Mouse (Mus musculus) layer of hippocampus, adult 18-20 months (tissue): Measurements from ENCODE around the gene Zfp946. TPM values are rescaled to one million over a fixed set of nuclear protein-coding genes. Genes with fewer than 3 reads are reported as not detected.
A peak's percentile ranks its signal among the peaks of the same experiment; 100 is the strongest.

Experiments
- DNase-seq, 2 experiments: peaks; one replicate each; pipeline ENCODE4 v3.0.0; 2022; ENCODE audit warnings: low spot score in 2 of 2
- long read RNA-seq: library from polyadenylated mRNA; stranded (forward); transcript quantifications from one replicate; pipeline ENCODE4 v2.0.0, GENCODE M21; 2021
- total RNA-seq, 2 experiments: library from RNA; stranded (reverse); gene quantifications; 2 replicates each; pipeline ENCODE4 v1.2.3; 2021

Gene Zfp946
- 10 to 100 TPM; 10.7 to 11.2 TPM for total RNA-seq
- long read RNA-seq, partial matches to known transcripts, result 1 of 11 reads
- long read RNA-seq, other reads (novel, unspliced or antisense), result 7 of 11 reads

DNA sequence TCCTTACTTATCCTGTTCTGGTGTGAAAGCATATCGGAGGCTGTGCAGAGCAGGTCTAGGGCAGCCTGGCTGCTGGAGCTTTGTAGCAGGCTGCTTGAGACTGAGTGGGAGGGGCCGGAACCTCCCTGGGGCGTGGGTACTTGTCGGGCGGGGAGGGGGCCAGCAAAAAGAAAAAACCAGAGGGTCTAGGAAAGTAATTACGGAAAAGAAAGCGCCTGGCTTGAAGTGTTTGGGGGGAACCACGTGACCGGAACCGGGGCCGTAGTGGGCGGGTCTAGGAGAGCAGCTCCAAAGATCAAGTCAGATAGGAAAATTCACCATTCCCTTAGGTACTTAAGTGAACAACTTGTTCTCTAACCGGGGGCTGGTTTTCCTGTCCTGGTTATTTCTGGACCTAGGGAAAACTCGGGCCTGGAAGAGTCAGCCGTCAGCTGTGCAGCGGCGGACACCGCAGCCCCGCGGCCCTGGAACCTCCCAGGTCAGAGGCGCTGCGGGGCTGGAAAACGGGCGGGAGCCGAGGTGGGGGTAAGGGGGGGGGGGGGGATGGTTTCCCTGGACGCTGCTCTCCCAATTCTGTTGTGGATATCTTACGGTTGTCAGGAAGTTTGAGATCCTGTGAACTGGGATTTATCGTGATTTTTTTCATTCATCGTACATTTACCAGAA, at the start of gene Zfp946:
Gene Zfp946 (plus strand): TSS at position 271 of the 666 bp plus-strand sequence.
- peak; percentile 42 to 81 for DNase-seq

GRCm38 (mm10) chr17:22410756-22411155, 13.3 kb upstream of the Zfp946 start:
- peak in 1 of 2 experiments; percentile 22 for DNase-seq

GRCm38 (mm10) chr17:22417510-22417909, 6.5 kb upstream of the Zfp946 start:
- DNase-seq, result peak in 1 of 2 experiments; percentile 73

DNA sequence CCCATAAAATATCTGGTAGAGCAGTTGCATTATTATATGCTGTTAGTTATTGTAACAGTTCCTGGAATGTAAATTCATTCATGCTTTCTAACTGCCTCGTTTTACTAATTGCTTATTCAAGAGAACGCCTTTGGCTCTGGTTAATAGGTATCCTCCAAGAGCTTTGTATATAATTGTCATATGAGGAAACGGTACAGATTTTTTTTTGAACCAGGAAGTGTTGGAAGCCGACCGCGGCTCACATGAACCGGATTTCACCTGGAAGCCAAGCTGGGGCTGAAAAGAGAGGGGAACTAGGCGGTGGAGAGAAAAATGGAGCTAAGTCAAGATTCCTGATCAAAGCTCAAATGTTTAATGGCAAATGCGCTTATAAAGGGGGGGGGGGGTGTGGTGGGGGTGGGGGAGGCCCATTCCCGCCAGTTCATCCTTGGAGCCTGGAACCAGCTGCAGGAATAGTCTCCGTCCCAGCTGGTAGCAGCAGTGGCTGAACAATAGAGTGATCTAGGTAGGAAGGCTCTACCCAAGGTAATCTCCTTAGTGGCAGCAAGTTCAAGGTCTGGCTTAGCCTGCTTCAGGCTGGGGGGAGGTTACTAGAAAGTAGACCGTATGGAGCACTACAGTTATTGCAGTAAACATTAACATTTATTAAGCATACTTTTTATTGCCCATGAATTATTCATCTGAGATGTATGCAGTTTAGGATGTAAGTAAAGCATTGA, 773 bp downstream of the Zfp946 start:
- DNase-seq, result no peak

- no peak for DNase-seq
Observed at GRCm38 (mm10) chr17:22447684-22448083, 23.7 kb downstream of the Zfp946 start.

GRCm38 (mm10) chr17:22497120-22497519, 73.1 kb downstream of the Zfp946 start:
- no peak for DNase-seq

Other genes starting within 250 kb of the Zfp946 start
- 1 to 10 TPM; 5.0 to 5.4 TPM for gene Zfp994, start 198.6 kb upstream of the Zfp946 start, total RNA-seq
- 10 to 100 TPM; 10.3 to 11.2 TPM for gene CT030661.1, start 109.4 kb upstream of the Zfp946 start, total RNA-seq
- gene Zfp944, start 62.8 kb upstream of the Zfp946 start, total RNA-seq, result 10 to 100 TPM in 1 of 2 experiments, 1 to 10 TPM in 1; 8.6 to 10.2 TPM
- 10 to 100 TPM; 12.2 to 12.6 TPM for gene Zfp758, start 62.8 kb upstream of the Zfp946 start, total RNA-seq
- gene Vmn2r111, start 149.3 kb downstream of the Zfp946 start, total RNA-seq, result not detected
- gene Vmn2r112, start 176.7 kb downstream of the Zfp946 start, total RNA-seq, result not detected